Mouse (Mus musculus) hindbrain, embryonic 15.5 days (tissue): Measurements from ENCODE around the gene Hist1h2ba. TPM values are rescaled to one million over a fixed set of nuclear protein-coding genes. Genes with fewer than 3 reads are reported as not detected.

ENCODE experiments used
- ATAC-seq: fragments of 200-750 bp; cut with Nextera tagmentation; 2 replicates; pipeline ENCODE4 v1.8.0; 2017; ENCODE audit warnings: low read depth, moderate number of reproducible peaks, moderate TSS enrichment; ENCODE audit not compliant: low FRiP score
- H3K27ac ChIP-seq: fragments of 300-500 bp; sonication (generic); replicated peaks from 2 replicates; pipeline ENCODE4 v1.5.1; 2015; ENCODE audit warnings: mild to moderate bottlenecking, inconsistent platforms
- H3K27me3 ChIP-seq: fragments of 300-500 bp; sonication (generic); 2 replicates; pipeline ENCODE4 v1.6.1; 2015; ENCODE audit warnings: control low read depth, inconsistent platforms
- H3K36me3 ChIP-seq: fragments of 300-500 bp; sonication (generic); 2 replicates; pipeline ENCODE4 v1.6.1; 2015; ENCODE audit warnings: control low read depth, inconsistent platforms
- H3K4me1 ChIP-seq: fragments of 300-500 bp; sonication (generic); replicated peaks from 2 replicates; pipeline ENCODE4 v1.6.1; 2015; ENCODE audit warnings: control low read depth, inconsistent platforms
- H3K4me2 ChIP-seq: fragments of 300-500 bp; sonication (generic); 2 replicates; pipeline ENCODE4 v1.6.1; 2015; ENCODE audit warnings: moderate library complexity, mild to moderate bottlenecking, inconsistent platforms
- H3K4me3 ChIP-seq: fragments of 300-500 bp; sonication (generic); 2 replicates; pipeline ENCODE4 v1.5.1; 2015; ENCODE audit warnings: mild to moderate bottlenecking, inconsistent platforms
- H3K9ac ChIP-seq: fragments of 300-500 bp; sonication (generic); 2 replicates; pipeline ENCODE4 v1.6.1; 2015; ENCODE audit warnings: inconsistent platforms
- H3K9me3 ChIP-seq: fragments of 300-500 bp; sonication (generic); 2 replicates; pipeline ENCODE4 v1.6.1; 2016; ENCODE audit warnings: control low read depth, inconsistent platforms
- WGBS: fragments of 180-500 bp; shearing (Covaris S2); methylation state at CpG from one replicate; pipeline ENCODE4 v1.1.7; 2015; 5-methylcytosine and 5-hydroxymethylcytosine counted together
- polyA plus RNA-seq: library from polyadenylated mRNA; unstranded; fragments of >200 nt; fragmentation: Nextera tagmentation; extraction: Ambion mirVana; gene quantifications from 2 replicates; pipeline ENCODE4 v1.2.1, GENCODE M21; 2015

Gene Hist1h2ba
- not detected in 2 replicates for polyA plus RNA-seq

GRCm38 (mm10) chr13:23933421-23934210 is at the start of gene Hist1h2ba:
Hist1h2ba (minus strand) TSS chr13:23934156.
- Histone ChIP-seq H3K4me3 (no peak within 1 kb of the TSS), H3K27me3 (no peaks in the 10 kb centered on the region), H3K36me3 (no peaks in the 10 kb centered on the region), H3K27ac (no peak within 1 kb of the TSS), H3K4me2 (no peak within 1 kb of the TSS), H3K4me1 (no peaks in the 10 kb centered on the region), H3K9ac (no peak within 1 kb of the TSS), H3K9me3 (no peaks in the 10 kb centered on the region)
- WGBS = 95% methylated on average over 39 of the region's 39 CpGs
- no peak for ATAC-seq

GRCm38 (mm10) chr13:23972271-23972670 is 38.3 kb upstream of the Hist1h2ba start:
- ATAC-seq = no peak

GRCm38 (mm10) chr13:23971870-23972269 is 37.9 kb upstream of the Hist1h2ba start:
- no peak overlapping the region for H3K9ac ChIP-seq
- H3K4me2 ChIP-seq = no peak overlapping the region
- H3K9me3 ChIP-seq = no peaks in the 10 kb centered on the region
- H3K4me3 ChIP-seq = no peak overlapping the region
- no peaks in the 10 kb centered on the region for H3K27me3 ChIP-seq
- no peaks in the 10 kb centered on the region for H3K36me3 ChIP-seq
- no peak for ATAC-seq
- no peaks in the 10 kb centered on the region for H3K4me1 ChIP-seq
- H3K27ac ChIP-seq = no peak overlapping the region
- WGBS = 51% methylated on average over 2 of the region's 2 CpGs

More at GRCm38 (mm10) chr13:23972271-23972670, 38.3 kb upstream of the Hist1h2ba start:
- Histone ChIP-seq H3K27me3 (no peaks in the 10 kb centered on the region), H3K9me3 (no peaks in the 10 kb centered on the region), H3K4me2 (no peak overlapping the region), H3K27ac (no peak overlapping the region), H3K4me3 (no peak overlapping the region), H3K4me1 (no peaks in the 10 kb centered on the region), H3K9ac (no peak overlapping the region), H3K36me3 (no peaks in the 10 kb centered on the region)
- 68% methylated on average over 5 of the region's 5 CpGs for WGBS

- H3K36me3 ChIP-seq = no peaks in the 10 kb centered on the region
- no peak overlapping the region for H3K4me3 ChIP-seq
- no peak overlapping the region for H3K27ac ChIP-seq
- WGBS = 88% methylated on average over 2 of the region's 2 CpGs
- H3K9ac ChIP-seq = no peak overlapping the region
- no peaks in the 10 kb centered on the region for H3K9me3 ChIP-seq
- H3K4me1 ChIP-seq = no peaks in the 10 kb centered on the region
- ATAC-seq = no peak
- H3K4me2 ChIP-seq = no peak overlapping the region
- no peaks in the 10 kb centered on the region for H3K27me3 ChIP-seq
Observed at GRCm38 (mm10) chr13:23964909-23965308, 31.0 kb upstream of the Hist1h2ba start.

GRCm38 (mm10) chr13:23959776-23960175 is 25.8 kb upstream of the Hist1h2ba start:
- WGBS = 26% methylated on average over 2 of the region's 2 CpGs

GRCm38 (mm10) chr13:23950928-23951327 is 17.0 kb upstream of the Hist1h2ba start:
- Histone ChIP-seq H3K4me2 (no peak overlapping the region), H3K4me1 (peaks cover 5% of the 10 kb centered on the region; the same call in 1 of the 2 replicates), H3K27ac (no peak overlapping the region), H3K9ac (no peak overlapping the region), H3K4me3 (no peak overlapping the region), H3K27me3 (no peaks in the 10 kb centered on the region), H3K9me3 (no peaks in the 10 kb centered on the region), H3K36me3 (no peaks in the 10 kb centered on the region)
- WGBS = 73% methylated on average over 3 of the region's 3 CpGs
- ATAC-seq = no peak

More at GRCm38 (mm10) chr13:23959776-23960175, 25.8 kb upstream of the Hist1h2ba start:
- Histone ChIP-seq H3K9me3 (no peaks in the 10 kb centered on the region), H3K4me2 (no peak overlapping the region), H3K9ac (no peak overlapping the region), H3K4me3 (no peak overlapping the region), H3K27ac (no peak overlapping the region), H3K36me3 (no peaks in the 10 kb centered on the region), H3K4me1 (peaks cover 3% of the 10 kb centered on the region; the same call in 1 of the 2 replicates), H3K27me3 (no peaks in the 10 kb centered on the region)
- no peak for ATAC-seq

GRCm38 (mm10) chr13:23949484-23950246 is 15.7 kb upstream of the Hist1h2ba start:
- no peak overlapping the region for H3K4me3 ChIP-seq
- no peak overlapping the region for H3K9ac ChIP-seq
- 0 out of 2 replicates have a peak overlapping the region, but pooled peaks have one; percentile 12 for H3K27ac ChIP-seq
- peaks cover 5% of the 10 kb centered on the region; the same call in 1 of the 2 replicates for H3K4me1 ChIP-seq
- no peaks in the 10 kb centered on the region for H3K9me3 ChIP-seq
- no peaks in the 10 kb centered on the region for H3K27me3 ChIP-seq
- 26% methylated on average over 14 of the region's 14 CpGs for WGBS
- H3K36me3 ChIP-seq = no peaks in the 10 kb centered on the region
- no peak overlapping the region for H3K4me2 ChIP-seq
- peak; percentile 81; the same call in 1 of the 2 replicates for ATAC-seq

GRCm38 (mm10) chr13:23946254-23946653 is 12.3 kb upstream of the Hist1h2ba start:
- WGBS = 20% methylated on average over 2 of the region's 2 CpGs
- Histone ChIP-seq H3K4me1 (peaks cover 5% of the 10 kb centered on the region; the same call in 1 of the 2 replicates), H3K9ac (no peak overlapping the region), H3K4me3 (no peak overlapping the region), H3K36me3 (no peaks in the 10 kb centered on the region), H3K9me3 (no peaks in the 10 kb centered on the region), H3K27me3 (no peaks in the 10 kb centered on the region), H3K27ac (no peak overlapping the region), H3K4me2 (no peak overlapping the region)
- ATAC-seq = no peak

- H3K27ac ChIP-seq = no peak overlapping the region
- WGBS = 64% methylated on average over 2 of the region's 2 CpGs
- no peak overlapping the region for H3K4me3 ChIP-seq
- H3K36me3 ChIP-seq = no peaks in the 10 kb centered on the region
- no peaks in the 10 kb centered on the region for H3K4me1 ChIP-seq
- H3K9ac ChIP-seq = no peak overlapping the region
- no peaks in the 10 kb centered on the region for H3K27me3 ChIP-seq
- no peak overlapping the region for H3K4me2 ChIP-seq
- no peak for ATAC-seq
- no peaks in the 10 kb centered on the region for H3K9me3 ChIP-seq
Observed at GRCm38 (mm10) chr13:23942861-23943260, 8.9 kb upstream of the Hist1h2ba start.

GRCm38 (mm10) chr13:23940291-23940690 is 6.3 kb upstream of the Hist1h2ba start:
- no peak overlapping the region for H3K27ac ChIP-seq
- H3K4me1 ChIP-seq = no peaks in the 10 kb centered on the region
- H3K4me3 ChIP-seq = no peak overlapping the region
- H3K4me2 ChIP-seq = no peak overlapping the region
- no peak overlapping the region for H3K9ac ChIP-seq
- 66% methylated on average over 6 of the region's 6 CpGs for WGBS
- no peaks in the 10 kb centered on the region for H3K36me3 ChIP-seq
- no peaks in the 10 kb centered on the region for H3K27me3 ChIP-seq
- ATAC-seq = no peak
- no peaks in the 10 kb centered on the region for H3K9me3 ChIP-seq

- H3K27me3 ChIP-seq = no peaks in the 10 kb centered on the region
- H3K9ac ChIP-seq = no peak overlapping the region
- no peaks in the 10 kb centered on the region for H3K9me3 ChIP-seq
- no peaks in the 10 kb centered on the region for H3K36me3 ChIP-seq
- 82% methylated on average over 1 of the region's 1 CpGs for WGBS
- no peak overlapping the region for H3K4me2 ChIP-seq
- no peak overlapping the region for H3K4me3 ChIP-seq
- no peaks in the 10 kb centered on the region for H3K4me1 ChIP-seq
- H3K27ac ChIP-seq = no peak overlapping the region
- ATAC-seq = no peak
Observed at GRCm38 (mm10) chr13:23938699-23939098, 4.7 kb upstream of the Hist1h2ba start.

GRCm38 (mm10) chr13:23934211-23934520 is 210 bp upstream of the Hist1h2ba start, which contains the start of gene Hist1h2aa:
Hist1h2aa (plus strand) TSS chr13:23934462.
- H3K4me2 ChIP-seq = no peak within 1 kb of the TSS
- WGBS = 91% methylated on average over 10 of the region's 10 CpGs
- H3K27me3 ChIP-seq = no peaks in the 10 kb centered on the region
- no peak within 1 kb of the TSS for H3K9ac ChIP-seq
- no peak for ATAC-seq
- H3K27ac ChIP-seq = no peak within 1 kb of the TSS
- no peaks in the 10 kb centered on the region for H3K9me3 ChIP-seq
- no peak within 1 kb of the TSS for H3K4me3 ChIP-seq
- no peaks in the 10 kb centered on the region for H3K4me1 ChIP-seq
- H3K36me3 ChIP-seq = no peaks in the 10 kb centered on the region
